Mouse (Mus musculus): ENCODE measurements at regions not wholly inside any gene's neighbourhood (a gene's known extent, or its start where the extent isn't known, plus 50 kb on each side); places are given as distances from the start of the nearest gene placed in this dataset.

DNA sequence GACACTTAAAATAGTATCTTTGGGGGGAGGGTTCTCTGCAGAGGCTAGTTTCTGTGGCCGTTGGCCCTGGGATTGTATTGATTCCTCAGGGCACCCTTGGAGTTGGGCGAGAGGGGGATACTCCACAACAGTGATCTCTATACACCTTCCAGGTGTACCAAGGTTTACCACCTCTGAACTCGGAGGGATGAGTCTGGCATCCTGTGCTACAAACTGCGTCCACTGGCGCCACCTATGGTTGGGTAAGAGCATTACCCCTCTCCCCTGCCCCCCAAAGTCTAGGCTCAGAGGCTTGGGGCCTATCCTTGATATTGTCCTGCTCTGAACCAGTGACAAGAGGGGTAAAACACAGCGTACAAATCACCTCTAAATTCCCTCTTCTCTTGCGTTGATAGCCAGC lies 62.2 kb downstream of the Gm17728 start:
- Histone ChIP-seq H3K9me3 (ENCODE audit: low read depth, low read length) (no peaks in the 10 kb centered on the region), H3K4me1 (ENCODE audit: insufficient read depth) (no peaks in the 10 kb centered on the region), H3K27me3 (ENCODE audit: insufficient read depth, low read length) (no peaks in the 10 kb centered on the region), H3K4me2 (no peak overlapping the region), H3K9ac (no peak overlapping the region), H3K4me3 (ENCODE audit: low read depth, low read length) (no peak overlapping the region), H3K36me3 (ENCODE audit: insufficient read depth) (no peaks in the 10 kb centered on the region), H3K27ac (ENCODE audit: low read depth) (no peak overlapping the region)
- ATAC-seq (ENCODE audit: insufficient read depth) = no peak
- TF ChIP-seq CTCF (IDR thresholded peaks at IDR 0.05; ENCODE audit: low read depth) = peak; percentile 23; the same call in 1 of the 2 replicates
- WGBS = 66% methylated on average over 7 of the region's 7 CpGs
- DNase-seq = no peak

GRCm38 (mm10) chr17:9484566-9484965 lies 62.7 kb downstream of the Gm17728 start:
- no peak overlapping the region for H3K4me3 ChIP-seq (ENCODE audit: low read depth, low read length)
- ATAC-seq (ENCODE audit: insufficient read depth) (no peak), DNase-seq (no peak)
- no peaks in the 10 kb centered on the region for H3K4me1 ChIP-seq (ENCODE audit: insufficient read depth)
- no peaks in the 10 kb centered on the region for H3K36me3 ChIP-seq (ENCODE audit: insufficient read depth)
- H3K27me3 ChIP-seq (ENCODE audit: insufficient read depth, low read length) = no peaks in the 10 kb centered on the region
- TF ChIP-seq CTCF (IDR thresholded peaks at IDR 0.05; ENCODE audit: low read depth) = no peak
- H3K9ac ChIP-seq = no peak overlapping the region
- WGBS = 79% methylated on average over 12 of the region's 12 CpGs
- no peak overlapping the region for H3K27ac ChIP-seq (ENCODE audit: low read depth)
- no peak overlapping the region for H3K4me2 ChIP-seq
- no peaks in the 10 kb centered on the region for H3K9me3 ChIP-seq (ENCODE audit: low read depth, low read length)

DNA sequence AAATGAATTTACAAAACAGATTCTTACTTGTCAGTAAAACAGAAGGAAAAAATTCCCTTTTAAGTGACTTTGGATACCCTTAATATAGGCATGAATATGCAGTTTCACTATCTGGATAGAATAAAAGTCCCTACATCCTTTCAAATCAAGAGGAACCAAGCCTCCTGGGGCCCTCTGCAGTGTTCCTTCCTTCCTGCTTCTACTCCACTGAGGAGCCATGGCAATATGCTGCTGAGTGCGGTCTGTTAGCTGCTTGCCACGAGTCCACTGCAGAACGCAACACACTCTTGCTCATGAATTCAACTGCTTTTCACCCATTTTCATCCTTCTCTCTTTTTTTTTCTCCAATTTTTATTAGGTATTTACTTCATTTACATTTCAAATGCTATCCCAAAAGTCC lies 107.5 kb downstream of the Gm17728 start:
- H3K36me3 ChIP-seq (ENCODE audit: insufficient read depth) = no peaks in the 10 kb centered on the region
- no peaks in the 10 kb centered on the region for H3K9me3 ChIP-seq (ENCODE audit: low read depth, low read length)
- H3K4me1 ChIP-seq (ENCODE audit: insufficient read depth) = no peaks in the 10 kb centered on the region
- H3K9ac ChIP-seq = no peak overlapping the region
- WGBS = 73% methylated on average over 3 of the region's 3 CpGs
- H3K4me2 ChIP-seq = no peak overlapping the region
- ATAC-seq (ENCODE audit: insufficient read depth) (no peak), DNase-seq (no peak)
- no peak overlapping the region for H3K27ac ChIP-seq (ENCODE audit: low read depth)
- H3K4me3 ChIP-seq (ENCODE audit: low read depth, low read length) = no peak overlapping the region
- no peaks in the 10 kb centered on the region for H3K27me3 ChIP-seq (ENCODE audit: insufficient read depth, low read length)
- TF ChIP-seq CTCF (IDR thresholded peaks at IDR 0.05; ENCODE audit: low read depth) = no peak

- 74% methylated on average over 4 of the region's 4 CpGs for WGBS
- H3K9me3 ChIP-seq (ENCODE audit: low read depth, low read length) = no peaks in the 10 kb centered on the region
- H3K36me3 ChIP-seq (ENCODE audit: insufficient read depth) = no peaks in the 10 kb centered on the region
- no peaks in the 10 kb centered on the region for H3K4me1 ChIP-seq (ENCODE audit: insufficient read depth)
- DNase-seq (no peak), ATAC-seq (ENCODE audit: insufficient read depth) (no peak)
- no peak overlapping the region for H3K4me3 ChIP-seq (ENCODE audit: low read depth, low read length)
- H3K27me3 ChIP-seq (ENCODE audit: insufficient read depth, low read length) = no peaks in the 10 kb centered on the region
- H3K9ac ChIP-seq = no peak overlapping the region
- H3K4me2 ChIP-seq = no peak overlapping the region
- no peak for TF ChIP-seq CTCF (IDR thresholded peaks at IDR 0.05; ENCODE audit: low read depth)
- H3K27ac ChIP-seq (ENCODE audit: low read depth) = no peak overlapping the region
Measured at GRCm38 (mm10) chr17:9536090-9536489, 114.2 kb downstream of the Gm17728 start.

DNA sequence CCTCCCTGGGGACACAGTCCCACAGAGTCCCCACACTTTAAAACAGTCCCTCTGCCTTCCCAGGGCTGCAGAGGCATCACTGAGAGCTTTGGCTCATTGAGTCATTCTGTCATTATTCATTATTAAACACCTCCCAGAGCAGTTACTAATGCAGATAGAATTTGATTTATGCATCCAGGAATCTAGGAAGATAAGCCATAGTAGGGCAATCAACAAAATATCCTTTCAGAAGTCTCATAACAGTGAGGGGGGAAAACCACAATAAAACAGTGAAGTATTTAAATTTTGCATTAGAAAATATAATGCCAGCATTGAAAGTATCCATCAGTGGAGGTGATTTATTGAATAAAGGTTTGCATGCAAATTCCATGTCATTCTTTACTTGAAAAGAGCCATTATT lies 116.5 kb downstream of the Gm17728 start:
- Histone ChIP-seq H3K9me3 (ENCODE audit: low read depth, low read length) (no peaks in the 10 kb centered on the region), H3K27ac (ENCODE audit: low read depth) (no peak overlapping the region), H3K4me1 (ENCODE audit: insufficient read depth) (no peaks in the 10 kb centered on the region), H3K36me3 (ENCODE audit: insufficient read depth) (no peaks in the 10 kb centered on the region), H3K9ac (no peak overlapping the region), H3K4me2 (no peak overlapping the region), H3K4me3 (ENCODE audit: low read depth, low read length) (no peak overlapping the region), H3K27me3 (ENCODE audit: insufficient read depth, low read length) (no peaks in the 10 kb centered on the region)
- ATAC-seq (ENCODE audit: insufficient read depth) (no peak), DNase-seq (no peak)
- no peak for TF ChIP-seq CTCF (IDR thresholded peaks at IDR 0.05; ENCODE audit: low read depth)

DNA sequence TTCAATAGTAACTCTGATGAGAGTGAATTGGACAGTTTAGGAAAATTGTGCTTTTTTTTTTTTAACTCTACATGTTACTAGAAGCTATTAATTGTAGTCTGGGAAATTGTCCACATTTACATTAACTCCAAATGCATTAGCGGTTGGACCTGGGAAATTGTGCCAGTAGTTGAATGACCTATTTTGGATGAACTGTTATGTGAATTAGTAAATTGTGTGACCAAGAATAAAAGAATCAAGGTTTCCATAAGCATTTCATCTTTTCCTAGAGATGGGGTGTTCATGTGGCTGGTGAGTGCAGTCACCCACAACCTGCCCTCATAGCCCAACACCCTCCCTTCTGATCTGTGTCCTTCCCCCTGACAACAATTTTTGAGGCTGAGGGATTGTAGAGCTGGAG lies 118.3 kb downstream of the Gm17728 start:
- H3K4me1 ChIP-seq (ENCODE audit: insufficient read depth) = no peaks in the 10 kb centered on the region
- H3K36me3 ChIP-seq (ENCODE audit: insufficient read depth) = no peaks in the 10 kb centered on the region
- H3K4me3 ChIP-seq (ENCODE audit: low read depth, low read length) = no peak overlapping the region
- H3K27me3 ChIP-seq (ENCODE audit: insufficient read depth, low read length) = no peaks in the 10 kb centered on the region
- H3K4me2 ChIP-seq = no peak overlapping the region
- 79% methylated on average over 1 of the region's 1 CpGs for WGBS
- no peak overlapping the region for H3K27ac ChIP-seq (ENCODE audit: low read depth)
- TF ChIP-seq CTCF (IDR thresholded peaks at IDR 0.05; ENCODE audit: low read depth) = no peak
- ATAC-seq (ENCODE audit: insufficient read depth) (no peak), DNase-seq (no peak)
- no peaks in the 10 kb centered on the region for H3K9me3 ChIP-seq (ENCODE audit: low read depth, low read length)
- H3K9ac ChIP-seq = no peak overlapping the region

- no peaks in the 10 kb centered on the region for H3K27me3 ChIP-seq (ENCODE audit: insufficient read depth, low read length)
- no peak overlapping the region for H3K4me3 ChIP-seq (ENCODE audit: low read depth, low read length)
- no peak overlapping the region for H3K9ac ChIP-seq
- 75% methylated on average over 5 of the region's 5 CpGs for WGBS
- ATAC-seq (ENCODE audit: insufficient read depth) = no peak
- no peak for DNase-seq
- H3K4me2 ChIP-seq = no peak overlapping the region
- TF ChIP-seq CTCF (IDR thresholded peaks at IDR 0.05; ENCODE audit: low read depth) = no peak
- no peaks in the 10 kb centered on the region for H3K9me3 ChIP-seq (ENCODE audit: low read depth, low read length)
- H3K36me3 ChIP-seq (ENCODE audit: insufficient read depth) = no peaks in the 10 kb centered on the region
- H3K27ac ChIP-seq (ENCODE audit: low read depth) = no peak overlapping the region
- no peaks in the 10 kb centered on the region for H3K4me1 ChIP-seq (ENCODE audit: insufficient read depth)
Measured at GRCm38 (mm10) chr17:9543224-9543797, 121.5 kb downstream of the Gm17728 start.

DNA sequence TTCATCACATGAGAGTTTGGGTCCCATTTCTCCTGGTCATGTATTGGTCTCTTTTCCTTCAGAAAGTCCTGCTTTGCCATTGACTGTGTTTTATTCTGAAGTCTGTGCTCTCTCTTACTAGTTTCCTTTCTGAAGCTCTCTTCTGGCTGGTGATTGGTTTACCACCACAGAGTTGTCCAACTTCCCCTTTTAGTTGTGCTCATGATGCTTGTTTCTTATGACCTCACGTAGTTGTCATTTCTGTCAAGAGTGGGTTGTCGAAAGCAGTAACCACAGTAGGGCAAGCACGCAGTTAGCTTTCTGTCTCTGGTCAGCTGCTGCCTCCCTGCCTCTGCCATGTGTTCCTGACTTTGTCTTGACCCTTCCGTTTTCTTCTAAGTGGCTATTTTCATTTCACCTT lies 112.0 kb downstream of the Pabpc6 start:
- Histone ChIP-seq H3K27me3 (ENCODE audit: insufficient read depth, low read length) (no peaks in the 10 kb centered on the region), H3K9me3 (ENCODE audit: low read depth, low read length) (no peaks in the 10 kb centered on the region), H3K27ac (ENCODE audit: low read depth) (no peak overlapping the region), H3K4me1 (ENCODE audit: insufficient read depth) (no peaks in the 10 kb centered on the region), H3K4me3 (ENCODE audit: low read depth, low read length) (no peak overlapping the region), H3K36me3 (ENCODE audit: insufficient read depth) (no peaks in the 10 kb centered on the region), H3K9ac (no peak overlapping the region), H3K4me2 (no peak overlapping the region)
- TF ChIP-seq CTCF (IDR thresholded peaks at IDR 0.05; ENCODE audit: low read depth) = no peak
- ATAC-seq (ENCODE audit: insufficient read depth) (no peak), DNase-seq (no peak)
- 82% methylated on average over 4 of the region's 4 CpGs for WGBS
